ENCODE assay signal across 16 mouse cellular contexts in genomic region chr4:151471886-151472285, GRCm38 (mm10).
"Had no signal": no experiment of that assay in that cellular context is flagged by ENCODE, and none has a peak within 500 bp of the region (broad histone marks: within the 10 kb centered on the region; RNA-seq: fewer than 3 reads in every experiment).

No protein-coding gene starts in this region.

- H3K9ac ChIP-seq: limb, embryonic 12.5 days; liver, embryonic 13.5 days; liver, postnatal 0 days; lung, embryonic 15.5 days; midbrain, embryonic 15.5 days; neural tube, embryonic 13.5 days had no signal

- H3K4me2 ChIP-seq: limb, embryonic 12.5 days; liver, embryonic 13.5 days; lung, embryonic 15.5 days; midbrain, embryonic 11.5 days; midbrain, embryonic 15.5 days; neural tube, embryonic 13.5 days had no signal

- DNase-seq: kidney, adult 8-10 months; kidney, postnatal 25 days; liver; liver, embryonic 13.5 days; liver, postnatal 0 days; lung, postnatal 14 days; right cerebral cortex, postnatal 14 days had no signal

- ATAC-seq: liver, postnatal 0 days; midbrain, embryonic 15.5 days had no signal

- H3K4me3 ChIP-seq: layer of hippocampus, adult 2 months; limb, embryonic 12.5 days; liver, embryonic 13.5 days; lung, embryonic 15.5 days; megakaryocyte, embryonic 14.5 days; midbrain, embryonic 15.5 days; neural tube, embryonic 13.5 days had no signal

- H3K27me3 ChIP-seq: liver, embryonic 13.5 days; megakaryocyte, embryonic 14.5 days; midbrain, embryonic 15.5 days; neural tube, embryonic 13.5 days had no signal

- H3K27ac ChIP-seq: layer of hippocampus, adult 2 months; limb, embryonic 12.5 days; liver, embryonic 13.5 days; lung, embryonic 15.5 days; macrophage; midbrain, embryonic 15.5 days; stomach, postnatal 0 days had no signal

- H3K36me3 ChIP-seq: limb, embryonic 12.5 days; liver, embryonic 13.5 days; lung, embryonic 15.5 days; midbrain, embryonic 15.5 days; neural tube, embryonic 13.5 days had no signal

- H3K9me3 ChIP-seq: limb, embryonic 12.5 days; liver, embryonic 13.5 days; lung, embryonic 15.5 days; midbrain, embryonic 15.5 days had no signal

- H3K4me1 ChIP-seq: liver, embryonic 13.5 days; megakaryocyte, embryonic 14.5 days had no signal
